Mouse (Mus musculus): Measurements from ENCODE around the gene Gabrb3. TPM values are rescaled to one million over a fixed set of nuclear protein-coding genes. Genes with fewer than 3 reads are reported as not detected.

Gabrb3 gene
- polyA plus RNA-seq, 1 experiment from 2014 or later: 4.4 TPM

DNA sequence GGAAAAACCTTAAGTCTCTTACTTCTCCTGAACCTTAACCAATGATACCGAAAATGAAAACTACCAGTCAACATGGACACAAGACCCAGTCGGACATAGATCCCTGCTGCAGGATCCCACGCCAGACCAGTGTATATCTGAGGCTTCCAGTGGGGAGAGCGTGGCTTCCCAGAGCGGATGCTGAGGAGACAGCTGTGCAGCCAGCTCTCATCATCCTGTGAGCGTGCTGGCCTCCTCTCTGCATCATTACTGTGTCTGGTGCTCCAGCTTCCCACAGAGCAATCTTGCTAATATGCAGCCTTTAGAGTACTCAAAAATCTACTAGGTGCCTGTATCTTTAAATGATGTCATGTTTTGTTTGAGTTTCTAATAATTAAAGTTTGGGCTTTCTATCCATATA is 257.9 kb downstream of the Gabrb3 start:
- H3K9ac ChIP-seq (replicated peaks; ENCODE audit: low read length): no peak overlapping the region
- H3K27ac ChIP-seq (replicated peaks; ENCODE audit: low read depth, low read length): no peak overlapping the region
- no peaks in the 10 kb centered on the region for H3K4me1 ChIP-seq (ENCODE audit: control insufficient read depth, insufficient read depth, low read length)
- no peaks in the 10 kb centered on the region for H3K27me3 ChIP-seq (ENCODE audit: control insufficient read depth, insufficient read depth, low read length)
- no peak overlapping the region for H3K4me2 ChIP-seq (ENCODE audit: low read depth, low read length)
- no peaks in the 10 kb centered on the region for H3K9me3 ChIP-seq (replicated peaks; ENCODE audit: control insufficient read depth, low read length)
- no peak overlapping the region for H3K4me3 ChIP-seq (ENCODE audit: low read depth, low read length)
- DNase-seq (ENCODE audit: low spot score): no peak
- ATAC-seq (replicated peaks; ENCODE audit: insufficient number of reproducible peaks, low FRiP score, low TSS enrichment, low read depth): no peak
- H3K36me3 ChIP-seq (replicated peaks; ENCODE audit: control insufficient read depth, insufficient read depth, low read depth, low read length): no peaks in the 10 kb centered on the region
- 85% methylated on average over 6 of the region's 6 CpGs for WGBS

DNA sequence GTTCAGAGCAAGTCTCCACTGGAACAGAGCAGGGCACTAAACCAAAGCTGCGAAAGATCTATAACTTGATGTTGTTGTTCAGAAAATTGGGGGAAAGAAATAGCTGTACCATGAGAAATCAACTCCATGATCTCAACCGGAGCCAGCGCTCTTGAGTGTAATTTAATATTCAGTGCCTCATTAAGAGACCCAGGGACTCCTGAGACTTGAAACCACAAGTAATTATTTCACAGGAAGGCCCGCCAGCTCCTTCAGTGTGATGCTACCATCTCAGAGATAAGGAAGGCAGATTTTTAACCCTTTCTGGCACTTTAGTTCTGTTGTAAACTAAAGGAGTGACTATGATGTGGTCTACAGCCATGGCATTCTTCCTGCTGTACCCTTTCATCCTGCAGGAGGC is 270.3 kb downstream of the Gabrb3 start:
- DNase-seq (ENCODE audit: low spot score): no peak
- Histone ChIP-seq H3K4me2 (ENCODE audit: low read depth, low read length) (no peak overlapping the region), H3K4me3 (ENCODE audit: low read depth, low read length) (no peak overlapping the region), H3K27ac (replicated peaks; ENCODE audit: low read depth, low read length) (no peak overlapping the region), H3K9ac (replicated peaks; ENCODE audit: low read length) (no peak overlapping the region), H3K36me3 (replicated peaks; ENCODE audit: control insufficient read depth, insufficient read depth, low read depth, low read length) (no peaks in the 10 kb centered on the region), H3K27me3 (ENCODE audit: control insufficient read depth, insufficient read depth, low read length) (no peaks in the 10 kb centered on the region), H3K4me1 (ENCODE audit: control insufficient read depth, insufficient read depth, low read length) (no peaks in the 10 kb centered on the region), H3K9me3 (replicated peaks; ENCODE audit: control insufficient read depth, low read length) (no peaks in the 10 kb centered on the region)
- 53% methylated on average over 4 of the region's 4 CpGs for WGBS
- no peak for ATAC-seq (replicated peaks; ENCODE audit: insufficient number of reproducible peaks, low FRiP score, low TSS enrichment, low read depth)

DNA sequence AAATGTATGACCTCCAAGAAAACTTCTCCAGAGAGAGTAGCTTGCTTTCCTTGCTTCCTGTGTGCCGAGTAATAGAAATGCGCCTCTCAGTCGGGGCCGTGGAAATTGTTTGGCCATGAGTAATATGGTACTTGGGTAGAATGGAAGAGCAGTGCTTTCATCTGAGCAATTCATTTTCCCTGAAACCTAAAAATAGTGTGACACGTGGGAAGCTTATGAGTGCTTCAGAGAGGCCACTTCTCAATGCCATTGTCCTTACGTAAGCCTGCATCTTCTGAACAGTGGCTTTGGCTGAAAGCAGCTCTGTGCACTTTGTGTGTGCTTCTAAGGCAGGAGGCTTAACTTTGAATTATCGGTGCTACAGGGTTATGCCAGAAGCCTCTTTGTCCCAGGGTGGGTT is 280.9 kb downstream of the Gabrb3 start:
- Histone ChIP-seq H3K9ac (replicated peaks; ENCODE audit: low read length) (no peak overlapping the region), H3K36me3 (replicated peaks; ENCODE audit: control insufficient read depth, insufficient read depth, low read depth, low read length) (no peaks in the 10 kb centered on the region), H3K4me1 (ENCODE audit: control insufficient read depth, insufficient read depth, low read length) (no peaks in the 10 kb centered on the region), H3K27ac (replicated peaks; ENCODE audit: low read depth, low read length) (no peak overlapping the region), H3K9me3 (replicated peaks; ENCODE audit: control insufficient read depth, low read length) (no peaks in the 10 kb centered on the region), H3K27me3 (ENCODE audit: control insufficient read depth, insufficient read depth, low read length) (no peaks in the 10 kb centered on the region), H3K4me3 (ENCODE audit: low read depth, low read length) (no peak overlapping the region), H3K4me2 (ENCODE audit: low read depth, low read length) (no peak overlapping the region)
- ATAC-seq (replicated peaks; ENCODE audit: insufficient number of reproducible peaks, low FRiP score, low TSS enrichment, low read depth) (no peak), DNase-seq (ENCODE audit: low spot score) (no peak)
- WGBS: 88% methylated on average over 7 of the region's 7 CpGs

DNA sequence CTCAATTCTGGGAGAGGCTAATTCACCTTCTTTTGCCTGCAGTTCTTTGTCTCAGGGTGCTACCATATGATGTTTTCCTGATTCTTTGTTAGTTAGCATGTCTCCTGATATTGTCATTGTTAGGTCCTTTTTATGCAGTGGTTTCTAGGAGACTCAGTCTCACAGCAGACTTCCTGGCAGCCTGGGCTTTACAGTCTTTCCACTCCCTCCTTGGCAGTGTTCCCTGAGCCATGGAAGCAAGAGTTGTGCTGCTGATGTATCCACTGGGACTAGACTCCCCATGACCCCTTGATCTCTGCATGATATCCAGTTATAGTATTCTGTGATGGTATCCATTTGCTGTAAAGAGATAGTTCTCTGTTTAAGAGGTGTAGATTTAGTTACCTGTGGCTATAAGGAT is 281.6 kb downstream of the Gabrb3 start:
- Histone ChIP-seq H3K27me3 (ENCODE audit: control insufficient read depth, insufficient read depth, low read length) (no peaks in the 10 kb centered on the region), H3K9ac (replicated peaks; ENCODE audit: low read length) (no peak overlapping the region), H3K9me3 (replicated peaks; ENCODE audit: control insufficient read depth, low read length) (no peaks in the 10 kb centered on the region), H3K27ac (replicated peaks; ENCODE audit: low read depth, low read length) (no peak overlapping the region), H3K4me2 (ENCODE audit: low read depth, low read length) (no peak overlapping the region), H3K36me3 (replicated peaks; ENCODE audit: control insufficient read depth, insufficient read depth, low read depth, low read length) (no peaks in the 10 kb centered on the region), H3K4me1 (ENCODE audit: control insufficient read depth, insufficient read depth, low read length) (no peaks in the 10 kb centered on the region), H3K4me3 (ENCODE audit: low read depth, low read length) (no peak overlapping the region)
- no peak for DNase-seq (ENCODE audit: low spot score)
- no peak for ATAC-seq (replicated peaks; ENCODE audit: insufficient number of reproducible peaks, low FRiP score, low TSS enrichment, low read depth)

DNA sequence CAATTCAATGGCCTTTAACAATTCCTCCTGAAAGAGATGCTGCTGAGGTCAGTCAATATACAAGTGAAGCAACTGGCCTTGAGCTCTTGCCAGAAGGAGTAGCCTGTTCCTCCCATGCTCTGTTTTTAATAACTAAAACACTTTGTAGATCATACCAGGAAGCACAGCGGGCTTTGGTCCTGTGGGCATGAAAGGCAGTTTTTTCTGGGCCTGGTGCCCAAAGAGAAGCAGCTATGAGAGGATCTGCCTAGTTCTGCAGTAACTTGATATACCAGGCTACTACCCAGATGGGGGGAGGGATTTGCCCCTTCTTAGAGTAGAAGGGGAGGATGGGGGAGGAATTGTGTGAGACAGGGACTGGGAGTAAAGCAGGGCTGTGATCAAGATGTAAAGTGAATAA is 284.1 kb downstream of the Gabrb3 start:
- H3K4me1 ChIP-seq (ENCODE audit: control insufficient read depth, insufficient read depth, low read length): no peaks in the 10 kb centered on the region
- no peaks in the 10 kb centered on the region for H3K36me3 ChIP-seq (replicated peaks; ENCODE audit: control insufficient read depth, insufficient read depth, low read depth, low read length)
- WGBS: 74% methylated on average over 1 of the region's 1 CpGs
- H3K9ac ChIP-seq (replicated peaks; ENCODE audit: low read length): no peak overlapping the region
- ATAC-seq (replicated peaks; ENCODE audit: insufficient number of reproducible peaks, low FRiP score, low TSS enrichment, low read depth) (no peak), DNase-seq (ENCODE audit: low spot score) (no peak)
- H3K4me2 ChIP-seq (ENCODE audit: low read depth, low read length): no peak overlapping the region
- no peak overlapping the region for H3K4me3 ChIP-seq (ENCODE audit: low read depth, low read length)
- H3K27me3 ChIP-seq (ENCODE audit: control insufficient read depth, insufficient read depth, low read length): no peaks in the 10 kb centered on the region
- H3K27ac ChIP-seq (replicated peaks; ENCODE audit: low read depth, low read length): no peak overlapping the region
- no peaks in the 10 kb centered on the region for H3K9me3 ChIP-seq (replicated peaks; ENCODE audit: control insufficient read depth, low read length)

DNA sequence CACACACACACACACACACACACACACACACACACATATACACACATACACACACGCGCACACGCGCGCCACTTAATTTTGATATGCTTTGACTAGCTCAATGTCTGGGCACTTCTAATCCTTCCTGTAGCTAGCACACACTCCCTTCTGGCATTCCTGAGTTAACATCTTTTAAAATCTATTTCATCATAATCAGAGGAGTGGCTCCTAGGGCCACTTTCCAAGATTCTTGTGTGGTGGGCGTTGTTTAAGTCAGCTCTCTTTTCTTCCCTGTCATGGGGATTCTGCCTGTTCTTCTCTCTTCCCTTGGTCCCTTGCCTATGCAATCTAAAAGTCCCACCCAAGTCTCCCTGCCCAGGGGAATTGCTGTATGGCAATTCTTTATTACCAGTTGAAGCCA is 286.6 kb downstream of the Gabrb3 start:
- WGBS: 93% methylated on average over 6 of the region's 6 CpGs
- Histone ChIP-seq H3K4me3 (ENCODE audit: low read depth, low read length) (no peak overlapping the region), H3K27me3 (ENCODE audit: control insufficient read depth, insufficient read depth, low read length) (no peaks in the 10 kb centered on the region), H3K4me1 (ENCODE audit: control insufficient read depth, insufficient read depth, low read length) (no peaks in the 10 kb centered on the region), H3K36me3 (replicated peaks; ENCODE audit: control insufficient read depth, insufficient read depth, low read depth, low read length) (no peaks in the 10 kb centered on the region), H3K9ac (replicated peaks; ENCODE audit: low read length) (no peak overlapping the region), H3K9me3 (replicated peaks; ENCODE audit: control insufficient read depth, low read length) (no peaks in the 10 kb centered on the region), H3K27ac (replicated peaks; ENCODE audit: low read depth, low read length) (no peak overlapping the region), H3K4me2 (ENCODE audit: low read depth, low read length) (no peak overlapping the region)
- DNase-seq (ENCODE audit: low spot score): no peak
- no peak for ATAC-seq (replicated peaks; ENCODE audit: insufficient number of reproducible peaks, low FRiP score, low TSS enrichment, low read depth)

DNA sequence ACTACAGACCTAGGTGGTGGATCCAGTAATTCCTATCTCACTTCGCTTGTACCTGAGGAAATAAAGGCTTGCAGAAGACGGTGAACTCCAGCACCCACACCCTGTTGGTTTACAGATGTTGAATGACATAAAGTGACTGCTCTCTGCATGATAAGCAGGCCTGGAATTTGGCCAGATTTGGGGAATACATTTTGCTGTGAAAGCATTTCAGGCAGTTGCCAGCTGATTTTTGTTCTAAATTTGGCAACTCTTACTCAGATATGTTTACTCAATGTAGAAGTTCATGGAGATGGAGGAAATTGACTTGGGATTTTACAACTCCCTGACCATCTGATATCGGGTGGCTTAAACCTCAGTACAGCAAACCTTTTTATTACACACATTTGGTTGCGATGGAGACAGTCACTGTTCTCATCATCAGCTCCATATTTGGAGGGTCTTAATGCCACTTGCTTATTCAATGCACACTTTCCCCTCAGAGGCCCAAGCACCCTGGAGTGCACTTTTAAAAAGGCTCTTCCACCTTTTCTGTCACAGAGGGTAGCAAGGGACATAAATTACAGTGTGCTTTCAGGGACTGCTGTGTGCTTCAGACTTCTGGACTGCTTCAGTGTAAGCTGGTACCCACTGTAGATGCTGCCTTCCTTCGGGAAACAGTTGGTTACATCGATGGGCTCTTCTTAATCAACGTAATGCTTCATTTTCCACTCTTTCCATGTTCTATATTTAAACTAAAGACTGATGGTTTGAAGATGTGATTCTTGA is 287.7 kb downstream of the Gabrb3 start:
- no peak overlapping the region for H3K4me2 ChIP-seq (ENCODE audit: low read depth, low read length)
- H3K9me3 ChIP-seq (replicated peaks; ENCODE audit: control insufficient read depth, low read length): no peaks in the 10 kb centered on the region
- no peaks in the 10 kb centered on the region for H3K27me3 ChIP-seq (ENCODE audit: control insufficient read depth, insufficient read depth, low read length)
- ATAC-seq (replicated peaks; ENCODE audit: insufficient number of reproducible peaks, low FRiP score, low TSS enrichment, low read depth) (no peak), DNase-seq (ENCODE audit: low spot score) (no peak)
- no peak overlapping the region for H3K9ac ChIP-seq (replicated peaks; ENCODE audit: low read length)
- no peaks in the 10 kb centered on the region for H3K36me3 ChIP-seq (replicated peaks; ENCODE audit: control insufficient read depth, insufficient read depth, low read depth, low read length)
- H3K4me3 ChIP-seq (ENCODE audit: low read depth, low read length): no peak overlapping the region
- no peak overlapping the region for H3K27ac ChIP-seq (replicated peaks; ENCODE audit: low read depth, low read length)
- WGBS: 88% methylated on average over 7 of the region's 7 CpGs
- no peaks in the 10 kb centered on the region for H3K4me1 ChIP-seq (ENCODE audit: control insufficient read depth, insufficient read depth, low read length)

DNA sequence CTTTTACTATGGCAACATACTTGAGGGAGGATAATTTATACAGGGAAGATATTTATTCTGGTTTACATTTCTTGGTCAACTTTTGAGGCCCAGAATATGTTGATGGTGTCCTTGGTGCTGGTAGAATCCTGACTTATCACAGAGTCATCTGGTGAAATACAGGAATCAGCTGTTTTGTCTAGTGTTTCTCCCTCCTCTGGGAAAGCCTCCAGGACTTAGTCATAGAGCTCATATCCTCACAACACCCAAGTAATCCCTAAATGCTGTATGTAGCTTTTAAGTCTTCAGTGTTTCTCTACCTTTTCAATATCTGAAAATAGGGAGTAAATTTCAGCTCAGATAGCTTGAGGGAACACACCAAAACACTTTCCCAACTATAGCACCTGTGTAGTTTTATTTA is 292.2 kb downstream of the Gabrb3 start:
- H3K4me3 ChIP-seq (ENCODE audit: low read depth, low read length): no peak overlapping the region
- H3K9ac ChIP-seq (replicated peaks; ENCODE audit: low read length): no peak overlapping the region
- no peaks in the 10 kb centered on the region for H3K36me3 ChIP-seq (replicated peaks; ENCODE audit: control insufficient read depth, insufficient read depth, low read depth, low read length)
- no peaks in the 10 kb centered on the region for H3K4me1 ChIP-seq (ENCODE audit: control insufficient read depth, insufficient read depth, low read length)
- no peaks in the 10 kb centered on the region for H3K9me3 ChIP-seq (replicated peaks; ENCODE audit: control insufficient read depth, low read length)
- ATAC-seq (replicated peaks; ENCODE audit: insufficient number of reproducible peaks, low FRiP score, low TSS enrichment, low read depth) (no peak), DNase-seq (ENCODE audit: low spot score) (no peak)
- H3K27me3 ChIP-seq (ENCODE audit: control insufficient read depth, insufficient read depth, low read length): no peaks in the 10 kb centered on the region
- no peak overlapping the region for H3K4me2 ChIP-seq (ENCODE audit: low read depth, low read length)
- no peak overlapping the region for H3K27ac ChIP-seq (replicated peaks; ENCODE audit: low read depth, low read length)
